Mouse (Mus musculus) 3T3-L1 (cell line): ENCODE results near the gene 1700018G05Rik.
"Not testable (repeated sequence)": the region's sequence is repeated elsewhere in the genome, so short reads cannot be mapped to it uniquely, and the experiment has no call there.

Source experiments
- DNase-seq: peaks from one replicate; pipeline ENCODE4 v3.0.0-alpha.2; 2015; ENCODE audit warnings: low read depth, low spot score

The 1700018G05Rik gene

DNA sequence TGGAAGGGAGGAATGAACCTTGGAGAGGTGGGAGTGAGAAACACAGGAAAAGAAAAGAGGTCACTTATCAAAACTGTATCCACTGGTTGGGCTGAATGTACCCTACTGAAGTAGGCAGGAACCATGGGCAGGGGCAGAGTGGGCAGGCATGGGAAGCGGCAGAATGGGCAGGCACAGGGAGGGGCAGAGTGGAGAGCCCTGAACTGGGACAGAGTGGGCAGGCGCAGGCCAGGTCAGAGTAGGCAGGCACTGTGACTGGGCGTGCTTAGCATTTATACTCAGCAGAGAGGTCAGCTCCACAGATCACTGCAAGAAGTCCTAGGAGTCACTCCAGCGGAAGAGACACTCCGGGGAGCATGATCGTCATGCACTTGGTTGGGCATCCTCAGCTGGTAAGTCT lies at the start of gene 1700018G05Rik:
Gene 1700018G05Rik (plus strand): TSS at position 301 of the 400 bp plus-strand sequence.
- DNase-seq: not testable (repeated sequence)

DNA sequence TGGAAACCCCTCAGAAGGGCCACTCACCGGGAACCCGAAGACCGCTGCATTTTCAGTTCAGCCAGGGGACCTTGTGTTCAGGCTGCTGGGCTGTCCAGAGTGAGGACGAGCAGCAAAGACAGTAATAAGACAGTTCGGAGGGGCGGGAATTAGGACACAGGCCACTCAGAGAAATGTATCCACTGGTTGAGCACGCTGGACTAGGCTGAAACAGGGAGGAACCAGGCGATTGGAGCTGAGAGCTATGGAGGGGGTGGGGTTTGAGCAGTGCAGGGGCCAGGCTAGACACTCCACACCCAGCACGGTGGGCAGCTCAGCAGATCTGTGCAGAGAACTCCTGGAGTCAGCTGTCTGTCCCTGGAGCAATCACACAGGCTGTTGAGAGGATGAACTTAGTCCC lies 19.6 kb upstream of the 1700018G05Rik start, which contains the start of the genes Dmrtc1a and 1700011M02Rik:
Gene Dmrtc1a (minus strand): TSS at position 101 of the 400 bp plus-strand sequence.
Gene 1700011M02Rik (plus strand): TSS at position 319 of the 400 bp plus-strand sequence.
- DNase-seq: not testable (repeated sequence)

DNA sequence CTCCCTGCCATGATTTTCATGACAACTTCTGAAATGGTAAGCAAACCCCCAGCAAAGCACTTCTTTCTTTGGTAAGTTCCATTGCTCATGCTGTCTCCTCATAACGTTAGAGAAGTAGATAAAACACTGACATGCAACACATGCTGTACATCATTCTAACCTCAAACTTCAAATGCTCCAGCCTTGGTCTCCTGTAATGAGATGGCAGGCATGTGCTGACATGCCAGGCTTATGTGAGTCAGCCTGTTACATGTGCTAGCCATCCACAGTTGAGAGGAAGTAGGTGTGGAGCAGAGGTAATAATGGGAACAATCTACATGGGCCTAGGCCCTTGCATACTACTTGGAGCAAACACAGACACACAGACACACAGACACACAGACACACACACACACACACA lies 13.3 kb upstream of the 1700018G05Rik start:
- DNase-seq: not testable (repeated sequence)

DNA sequence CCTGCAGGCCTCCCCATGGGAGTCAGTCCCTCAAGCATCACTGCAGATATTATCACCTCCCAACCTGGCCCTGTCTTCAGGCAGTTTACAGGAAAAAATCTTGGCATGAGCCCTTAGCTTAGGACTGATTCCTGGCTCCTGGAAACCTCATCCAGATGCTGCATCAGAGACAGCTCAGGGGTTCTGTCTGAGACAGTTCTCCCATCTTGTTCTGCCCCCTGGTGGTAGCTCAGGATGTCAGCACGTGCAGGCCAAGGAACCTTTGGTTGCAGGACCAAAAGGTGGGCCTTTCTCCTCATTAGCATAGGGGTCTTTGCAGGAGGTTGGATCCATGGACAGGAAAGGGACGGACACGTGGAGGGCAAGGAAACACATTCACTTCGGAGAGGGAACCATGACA lies 1.5 kb upstream of the 1700018G05Rik start:
- peak; percentile 33 for DNase-seq

DNA sequence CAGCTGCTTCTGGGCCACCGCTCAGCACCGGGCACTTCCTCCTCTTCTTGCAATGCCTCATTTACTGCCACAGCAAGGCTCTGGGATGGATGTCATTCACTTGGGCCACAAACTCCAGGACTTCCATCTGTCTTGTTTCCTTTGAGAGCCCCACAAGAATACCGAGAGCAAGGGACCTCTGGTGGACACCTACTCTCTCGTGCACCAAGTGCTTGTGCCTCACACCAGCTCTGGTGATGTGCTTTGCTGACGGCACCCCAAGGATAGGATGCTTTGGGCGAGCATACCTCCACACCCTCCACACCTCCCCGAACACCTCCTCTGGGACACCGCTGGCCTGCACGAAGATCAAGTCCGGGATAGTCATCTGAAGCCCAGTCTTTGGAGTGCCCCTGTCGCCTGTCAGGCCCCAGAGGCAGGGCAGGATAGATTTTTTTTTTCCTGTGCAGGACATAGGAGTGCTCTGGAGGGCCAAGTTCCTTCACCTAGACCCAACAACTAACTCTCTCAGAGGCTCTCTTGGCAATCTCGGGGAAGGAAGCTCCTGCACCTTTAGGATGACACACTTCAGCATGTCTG lies 4.9 kb downstream of the 1700018G05Rik start:
- no peak for DNase-seq

DNA sequence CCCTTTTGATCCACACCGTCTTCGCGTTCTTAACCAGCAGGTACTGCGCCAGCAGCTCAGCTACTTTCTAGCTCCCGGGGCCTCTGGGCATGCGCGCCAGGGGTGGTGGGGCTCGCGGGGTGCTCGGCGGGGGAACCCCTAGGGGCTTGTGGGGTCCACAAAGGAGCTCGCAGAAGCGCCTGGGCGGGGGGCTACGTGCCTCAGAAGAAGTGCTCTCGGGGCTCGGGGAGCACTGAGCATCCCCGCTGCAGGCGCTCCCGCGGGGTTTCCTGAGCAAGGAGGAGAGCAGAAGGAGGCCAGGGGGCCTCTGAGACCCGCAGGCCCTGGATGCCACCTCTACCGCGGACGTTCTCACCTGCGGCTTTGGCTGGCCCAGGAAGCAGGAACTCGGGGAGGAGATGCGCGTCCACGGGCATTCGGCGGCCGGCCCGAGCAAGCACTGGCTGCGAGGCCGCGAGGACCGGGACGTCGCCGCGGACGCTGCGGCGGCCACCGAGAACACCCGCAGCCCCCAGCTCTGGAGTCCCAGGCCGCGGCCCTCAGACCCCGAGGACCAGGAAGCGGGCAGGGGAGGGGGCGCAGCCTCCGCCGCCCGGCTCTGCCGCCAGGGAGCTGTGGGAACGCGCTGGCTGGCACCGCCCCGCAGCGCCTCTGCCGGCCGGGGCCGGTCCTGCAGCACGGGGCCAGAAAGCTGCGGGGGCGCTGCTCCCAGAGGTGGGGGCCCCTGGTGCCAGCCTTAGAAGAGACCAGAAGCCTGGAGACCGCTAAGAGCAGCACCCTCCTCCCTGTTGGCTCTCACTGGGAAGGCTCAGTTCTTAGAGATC lies 5.6 kb downstream of the 1700018G05Rik start:
- no peak for DNase-seq

DNA sequence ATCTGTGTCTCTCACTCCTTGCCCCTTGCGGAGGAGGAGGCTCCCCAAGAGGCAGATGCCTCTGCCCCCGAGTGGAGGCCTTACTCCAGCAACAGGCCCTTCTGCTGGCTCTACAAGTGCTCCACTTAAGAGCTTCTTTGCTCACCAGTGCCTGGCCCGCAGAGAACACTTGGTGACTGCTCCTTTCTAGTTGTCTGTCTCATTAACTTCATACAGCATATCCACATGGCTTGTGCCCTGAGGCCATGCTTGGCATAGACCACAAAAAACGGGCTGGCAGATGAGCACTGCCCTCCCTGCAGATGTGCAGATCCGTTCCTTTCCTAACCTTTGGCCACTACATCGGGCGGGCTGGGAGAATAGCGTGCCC lies 6.2 kb downstream of the 1700018G05Rik start:
- DNase-seq: no peak

DNA sequence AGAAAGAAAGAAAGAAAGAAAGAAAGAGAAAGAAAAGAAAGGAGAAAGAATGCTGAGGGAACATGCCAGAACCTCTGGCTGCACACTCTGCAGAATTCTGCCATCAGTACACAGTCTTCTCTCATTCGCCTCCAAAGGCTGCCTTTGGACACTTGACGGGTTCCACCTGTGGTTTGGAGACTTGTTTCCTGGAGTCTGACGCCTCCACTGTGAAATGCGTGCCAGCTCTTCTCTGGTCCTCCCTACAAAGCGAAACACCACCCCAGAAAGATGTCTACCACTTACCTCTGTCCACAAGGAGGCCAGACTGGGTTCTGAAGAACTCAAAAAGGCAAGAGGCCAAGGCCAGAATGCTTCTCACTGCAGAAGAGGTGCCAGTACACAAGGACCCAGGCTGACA lies 8.6 kb downstream of the 1700018G05Rik start:
- DNase-seq: no peak

DNA sequence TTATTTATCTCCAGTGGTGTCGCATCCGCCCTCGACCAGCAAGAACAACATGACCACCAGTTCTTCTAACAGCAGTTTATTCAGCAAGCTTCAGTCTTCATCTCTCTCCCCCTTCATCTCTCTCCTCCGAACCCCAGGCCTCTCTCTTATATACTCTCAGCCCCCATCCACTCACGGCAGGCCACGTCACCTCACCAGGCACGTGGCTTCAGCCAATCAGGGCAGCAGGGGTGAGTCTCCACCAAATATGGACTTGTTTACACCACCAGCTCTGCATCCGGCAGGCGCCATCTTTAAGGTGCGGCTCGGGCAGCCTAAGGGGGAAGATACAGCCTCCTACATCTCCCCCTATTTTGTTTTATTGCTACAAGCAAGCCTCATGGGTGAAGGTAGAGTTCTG lies 22.0 kb downstream of the 1700018G05Rik start:
- not testable (repeated sequence) for DNase-seq

DNA sequence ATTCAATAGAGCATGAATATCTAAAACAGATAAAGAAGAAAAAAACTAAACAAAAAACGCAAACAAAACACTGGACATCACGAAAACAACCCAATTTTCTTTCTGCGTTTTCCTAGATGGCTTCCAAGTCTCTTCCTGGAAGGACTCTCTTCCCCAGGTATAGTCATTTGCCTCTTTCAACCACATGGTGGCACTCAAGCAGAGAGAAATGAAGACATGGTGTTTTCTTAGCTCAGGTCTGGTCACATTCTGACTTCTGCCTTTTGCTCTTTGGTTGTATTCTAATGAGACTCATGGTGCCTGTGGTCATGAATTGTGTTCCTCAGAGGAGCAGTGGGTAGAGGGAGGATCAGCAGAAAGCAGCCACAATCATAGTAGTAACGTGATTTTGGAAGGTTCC lies 30.7 kb downstream of the 1700018G05Rik start:
- DNase-seq: peak; percentile 44

DNA sequence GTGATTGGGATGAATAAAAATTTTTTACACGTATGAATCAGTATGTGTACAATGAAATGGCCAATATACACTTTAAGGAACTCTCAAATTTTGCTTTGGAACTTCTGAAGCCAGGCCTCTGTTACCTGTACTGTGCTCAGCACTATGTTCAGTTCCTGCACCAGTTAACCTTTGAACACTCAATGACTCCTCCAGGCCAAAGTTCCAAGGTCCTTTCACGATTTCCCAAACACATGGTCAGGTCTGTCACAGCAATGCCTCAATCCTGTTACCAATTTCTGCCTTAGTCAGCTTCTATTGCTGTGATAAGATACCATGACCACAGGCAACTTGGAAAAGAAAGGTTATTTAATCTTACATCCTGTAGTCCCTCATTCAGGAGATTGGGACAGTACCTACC lies 32.4 kb downstream of the 1700018G05Rik start:
- DNase-seq: no peak
